Mouse (Mus musculus) lung, embryonic 15.5 days (tissue): ENCODE results near the gene Grik4. TPM values are rescaled to one million over a fixed set of nuclear protein-coding genes. Genes with fewer than 3 reads are reported as not detected.

ENCODE experiments used
- ATAC-seq: fragments of 200-750 bp; cut with Nextera tagmentation; 2 replicates; pipeline ENCODE4 v1.8.0; 2017; ENCODE audit warnings: moderate number of reproducible peaks, borderline replicate concordance; ENCODE audit not compliant: low FRiP score, low TSS enrichment; ENCODE audit errors: extremely low read depth
- H3K27ac ChIP-seq: fragments of 300-500 bp; sonication (generic); 2 replicates; pipeline ENCODE4 v1.5.1; 2015; ENCODE audit warnings: moderate library complexity, mild to moderate bottlenecking, inconsistent platforms
- H3K27me3 ChIP-seq: fragments of 300-500 bp; sonication (generic); 2 replicates; pipeline ENCODE4 v1.6.1; 2015; ENCODE audit warnings: inconsistent platforms
- H3K36me3 ChIP-seq: fragments of 300-500 bp; sonication (generic); 2 replicates; pipeline ENCODE4 v1.6.1; 2015; ENCODE audit warnings: inconsistent platforms
- H3K4me1 ChIP-seq: fragments of 300-500 bp; sonication (generic); 2 replicates; pipeline ENCODE4 v1.6.1; 2015; ENCODE audit warnings: inconsistent platforms
- H3K4me2 ChIP-seq: fragments of 300-500 bp; sonication (generic); 2 replicates; pipeline ENCODE4 v1.6.1; 2015; ENCODE audit warnings: inconsistent platforms, mild to moderate bottlenecking, moderate library complexity
- H3K4me3 ChIP-seq: fragments of 300-500 bp; sonication (generic); 2 replicates; pipeline ENCODE4 v1.5.1; 2015; ENCODE audit warnings: mild to moderate bottlenecking, inconsistent platforms
- H3K9ac ChIP-seq: fragments of 300-500 bp; sonication (generic); 2 replicates; pipeline ENCODE4 v1.6.1; 2015; ENCODE audit warnings: inconsistent platforms
- H3K9me3 ChIP-seq: fragments of 300-500 bp; sonication (generic); 2 replicates; pipeline ENCODE4 v1.6.1; 2016; ENCODE audit warnings: inconsistent platforms
- WGBS: fragments of 180-500 bp; shearing (Covaris S2); methylation state at CpG from one replicate; pipeline ENCODE4 v1.1.7; 2015; 5-methylcytosine and 5-hydroxymethylcytosine counted together
- polyA plus RNA-seq: library from polyadenylated mRNA; unstranded; fragments of >200 nt; fragmentation: Nextera tagmentation; extraction: Ambion mirVana; gene quantifications from 2 replicates; pipeline ENCODE4 v1.2.1, GENCODE M21; 2015

Grik4 gene
- polyA plus RNA-seq, 1 experiment from 2014 or later = 3.1 TPM

- peaks cover 7% of the 10 kb centered on the region; the same call in 1 of the 2 replicates for H3K27me3 ChIP-seq
- H3K27ac ChIP-seq = peak overlapping the region; percentile 63
- H3K4me3 ChIP-seq = peak overlapping the region; percentile 81
- WGBS = 6% methylated on average over 9 of the region's 9 CpGs
- H3K9me3 ChIP-seq = no peaks in the 10 kb centered on the region
- H3K9ac ChIP-seq = peak overlapping the region; percentile 82; the same call in 1 of the 2 replicates
- peaks cover 33% of the 10 kb centered on the region for H3K4me1 ChIP-seq
- H3K36me3 ChIP-seq = no peaks in the 10 kb centered on the region
- 0 out of 2 replicates have a peak, but pooled peaks have one; percentile 6 for ATAC-seq
- H3K4me2 ChIP-seq = peak overlapping the region; percentile 100
Measured at GRCm38 (mm10) chr9:42943057-42943529, 1.2 kb downstream of the Grik4 start.

- Histone ChIP-seq H3K4me3 (no peak overlapping the region), H3K36me3 (no peaks in the 10 kb centered on the region), H3K9me3 (no peaks in the 10 kb centered on the region), H3K4me1 (peaks cover 33% of the 10 kb centered on the region), H3K27me3 (peaks cover 7% of the 10 kb centered on the region; the same call in 1 of the 2 replicates), H3K4me2 (peak overlapping the region; percentile 100), H3K9ac (no peak overlapping the region), H3K27ac (peak overlapping the region; percentile 63)
- 55% methylated on average over 4 of the region's 4 CpGs for WGBS
- no peak for ATAC-seq
Measured at GRCm38 (mm10) chr9:42942148-42942547, 2.1 kb downstream of the Grik4 start.

- Histone ChIP-seq H3K4me3 (no peak overlapping the region), H3K9me3 (no peaks in the 10 kb centered on the region), H3K4me1 (peaks cover 12% of the 10 kb centered on the region), H3K36me3 (no peaks in the 10 kb centered on the region), H3K27me3 (no peaks in the 10 kb centered on the region), H3K4me2 (no peak overlapping the region), H3K9ac (no peak overlapping the region), H3K27ac (no peak overlapping the region)
- ATAC-seq = no peak
- 20% methylated on average over 7 of the region's 7 CpGs for WGBS
Measured at GRCm38 (mm10) chr9:42932146-42932545, 12.1 kb downstream of the Grik4 start.

DNA sequence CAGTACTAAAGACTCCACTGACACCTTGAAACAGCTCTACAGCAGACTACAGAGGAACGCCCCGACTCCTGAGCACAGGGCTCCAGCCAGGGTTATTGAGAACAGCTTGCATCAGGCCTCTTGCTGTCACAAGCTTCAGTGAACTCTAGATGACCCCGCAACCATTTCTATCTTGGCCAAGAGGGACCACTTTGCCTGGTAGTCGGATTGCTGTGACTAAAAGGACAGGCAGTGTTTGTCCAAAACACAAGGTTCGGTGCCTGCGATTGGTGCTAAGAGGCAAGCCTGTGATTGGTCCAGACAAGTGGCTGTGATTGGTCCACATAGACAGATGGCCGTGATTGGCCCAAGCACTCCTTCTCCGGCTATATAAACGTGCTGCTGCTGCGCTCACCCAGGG lies 16.8 kb downstream of the Grik4 start:
- Histone ChIP-seq H3K27ac (0 out of 2 replicates have a peak overlapping the region, but pooled peaks have one; percentile 10), H3K9ac (no peak overlapping the region), H3K9me3 (no peaks in the 10 kb centered on the region), H3K4me1 (peaks cover 26% of the 10 kb centered on the region), H3K36me3 (no peaks in the 10 kb centered on the region), H3K4me3 (no peak overlapping the region), H3K27me3 (no peaks in the 10 kb centered on the region), H3K4me2 (no peak overlapping the region)
- peak; percentile 40; the same call in 1 of the 2 replicates for ATAC-seq
- 39% methylated on average over 10 of the region's 10 CpGs for WGBS

GRCm38 (mm10) chr9:42926564-42926963 lies 17.7 kb downstream of the Grik4 start:
- no peaks in the 10 kb centered on the region for H3K9me3 ChIP-seq
- no peaks in the 10 kb centered on the region for H3K27me3 ChIP-seq
- H3K4me1 ChIP-seq = peaks cover 26% of the 10 kb centered on the region
- no peak overlapping the region for H3K27ac ChIP-seq
- no peak overlapping the region for H3K4me2 ChIP-seq
- no peak overlapping the region for H3K9ac ChIP-seq
- 43% methylated on average over 6 of the region's 6 CpGs for WGBS
- ATAC-seq = no peak
- no peak overlapping the region for H3K4me3 ChIP-seq
- no peaks in the 10 kb centered on the region for H3K36me3 ChIP-seq

DNA sequence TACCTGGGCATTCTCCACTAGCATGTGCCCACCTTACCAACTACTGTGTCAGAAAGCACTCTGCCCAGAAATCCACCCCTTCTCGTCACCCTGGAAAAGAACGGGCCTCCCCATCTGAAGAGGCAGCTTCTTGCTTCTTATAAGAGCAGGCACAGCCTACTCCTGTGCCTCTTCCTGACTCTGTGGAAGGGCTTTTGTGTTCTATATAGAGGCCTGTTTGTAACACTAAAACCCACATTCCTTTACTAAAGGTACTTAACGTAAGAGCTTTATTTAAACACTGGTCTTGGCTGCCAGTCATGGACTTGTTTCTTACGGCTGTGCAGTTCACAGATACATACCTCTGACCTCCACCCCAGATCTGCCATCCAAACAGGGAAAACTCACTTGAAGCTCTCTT lies 22.5 kb downstream of the Grik4 start:
- Histone ChIP-seq H3K27ac (peak overlapping the region; percentile 82), H3K27me3 (no peaks in the 10 kb centered on the region), H3K9me3 (no peaks in the 10 kb centered on the region), H3K9ac (no peak overlapping the region), H3K4me1 (peaks cover 24% of the 10 kb centered on the region), H3K36me3 (no peaks in the 10 kb centered on the region), H3K4me3 (no peak overlapping the region), H3K4me2 (no peak overlapping the region)
- ATAC-seq = peak; percentile 51; the same call in 1 of the 2 replicates
- 38% methylated on average over 4 of the region's 4 CpGs for WGBS

DNA sequence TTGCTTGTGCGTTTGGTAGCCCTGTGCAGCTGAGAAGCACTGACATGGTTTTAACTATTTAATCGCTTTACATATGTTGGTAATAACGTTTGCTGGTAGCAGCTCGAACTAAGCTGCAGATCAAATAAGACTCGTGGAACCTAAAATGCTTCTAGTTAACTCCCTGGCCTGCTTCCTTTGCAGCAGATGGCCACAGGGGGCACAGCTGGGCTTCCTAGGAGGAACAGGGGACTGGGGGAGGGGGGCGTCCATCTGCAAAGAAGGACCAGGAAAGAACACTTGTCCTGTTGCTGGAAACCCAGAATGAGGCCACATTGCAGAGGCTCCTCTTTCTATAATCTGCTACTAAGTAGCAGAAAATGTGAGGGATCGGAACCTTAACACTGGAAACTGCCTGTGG lies 24.1 kb downstream of the Grik4 start:
- no peak overlapping the region for H3K9ac ChIP-seq
- no peak overlapping the region for H3K4me3 ChIP-seq
- H3K4me1 ChIP-seq = peaks cover 22% of the 10 kb centered on the region
- peak overlapping the region; percentile 82; the same call in 1 of the 2 replicates for H3K27ac ChIP-seq
- no peak for ATAC-seq
- no peaks in the 10 kb centered on the region; the same call in 1 of the 2 replicates for H3K27me3 ChIP-seq
- H3K9me3 ChIP-seq = no peaks in the 10 kb centered on the region
- 47% methylated on average over 7 of the region's 7 CpGs for WGBS
- H3K36me3 ChIP-seq = no peaks in the 10 kb centered on the region
- H3K4me2 ChIP-seq = no peak overlapping the region

- Histone ChIP-seq H3K4me3 (no peak overlapping the region), H3K9me3 (no peaks in the 10 kb centered on the region), H3K9ac (no peak overlapping the region), H3K27ac (no peak overlapping the region), H3K4me1 (peaks cover 12% of the 10 kb centered on the region), H3K27me3 (no peaks in the 10 kb centered on the region; the same call in 1 of the 2 replicates), H3K4me2 (no peak overlapping the region), H3K36me3 (no peaks in the 10 kb centered on the region)
- ATAC-seq = no peak
- WGBS = 89% methylated on average over 7 of the region's 7 CpGs
Measured at GRCm38 (mm10) chr9:42917911-42918310, 26.4 kb downstream of the Grik4 start.

DNA sequence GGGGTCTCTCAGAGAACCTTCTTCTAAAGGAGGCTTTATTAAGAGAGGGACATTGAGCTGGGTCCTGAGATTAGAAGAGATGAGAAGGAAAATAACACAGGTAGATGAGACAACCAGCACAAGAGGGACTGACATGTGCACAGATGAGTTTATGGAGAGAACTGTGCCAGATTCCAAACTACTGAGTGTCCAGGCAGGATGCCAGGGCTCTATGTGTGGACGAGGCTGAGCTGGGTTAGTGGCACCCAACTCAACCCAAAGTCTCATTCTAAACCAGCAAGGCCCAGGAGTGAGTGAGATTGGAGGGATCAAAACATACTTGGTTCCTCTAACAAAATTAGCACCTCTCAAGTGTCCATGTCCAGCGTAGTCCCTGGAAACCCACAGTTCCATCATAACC lies 31.1 kb downstream of the Grik4 start:
- H3K9me3 ChIP-seq = no peaks in the 10 kb centered on the region

DNA sequence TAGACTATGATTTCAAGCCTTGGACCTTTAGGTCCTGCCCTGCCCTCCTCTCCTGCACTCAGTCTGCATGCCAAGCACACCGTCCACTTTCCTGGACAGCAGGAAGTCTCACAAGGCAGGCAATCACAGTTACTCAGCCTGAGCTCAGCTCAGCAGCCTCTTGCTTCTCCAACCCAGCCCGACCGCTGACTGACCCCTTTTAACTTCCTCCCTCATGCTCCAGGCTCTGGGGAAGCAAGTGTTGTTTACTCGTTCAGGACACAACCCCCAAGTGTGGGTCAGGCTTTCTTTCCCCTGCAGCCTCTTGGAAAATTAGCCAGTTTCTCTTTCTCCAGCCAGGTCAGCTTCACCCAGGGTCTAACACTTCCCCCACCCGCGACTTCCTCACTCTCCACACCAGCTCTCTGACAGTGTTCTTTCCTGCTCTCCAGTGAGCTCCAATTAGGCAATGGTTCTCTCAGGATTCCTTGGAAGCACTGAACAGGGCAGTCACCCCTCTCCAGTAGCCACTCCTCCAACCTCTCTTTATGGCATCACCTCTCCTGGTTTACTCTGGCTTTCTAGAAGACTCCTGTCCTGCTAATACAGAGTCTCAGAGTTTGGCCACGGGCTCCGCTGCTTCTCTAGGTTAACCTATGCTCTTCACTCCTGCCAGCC lies 35.5 kb downstream of the Grik4 start:
- WGBS = 14% methylated on average over 8 of the region's 8 CpGs
- no peaks in the 10 kb centered on the region for H3K27me3 ChIP-seq
- H3K9me3 ChIP-seq = no peaks in the 10 kb centered on the region
- H3K27ac ChIP-seq = peak overlapping the region; percentile 83
- peak overlapping the region; percentile 36 for H3K4me2 ChIP-seq
- no peak overlapping the region for H3K4me3 ChIP-seq
- peaks cover 37% of the 10 kb centered on the region for H3K4me1 ChIP-seq
- H3K36me3 ChIP-seq = no peaks in the 10 kb centered on the region
- ATAC-seq = peak; percentile 85
- H3K9ac ChIP-seq = no peak overlapping the region

More for the DNA sequence above, 31.1 kb downstream of the Grik4 start:
- 60% methylated on average over 2 of the region's 2 CpGs for WGBS
- no peak overlapping the region for H3K9ac ChIP-seq
- H3K4me2 ChIP-seq = no peak overlapping the region
- no peak overlapping the region for H3K4me3 ChIP-seq
- H3K4me1 ChIP-seq = peaks cover 20% of the 10 kb centered on the region
- H3K36me3 ChIP-seq = no peaks in the 10 kb centered on the region
- no peak for ATAC-seq
- no peaks in the 10 kb centered on the region; the same call in 1 of the 2 replicates for H3K27me3 ChIP-seq
- H3K27ac ChIP-seq = no peak overlapping the region

- Histone ChIP-seq H3K27ac (no peak overlapping the region), H3K36me3 (no peaks in the 10 kb centered on the region), H3K4me1 (peaks cover 43% of the 10 kb centered on the region), H3K27me3 (no peaks in the 10 kb centered on the region), H3K4me2 (no peak overlapping the region), H3K4me3 (no peak overlapping the region), H3K9me3 (no peaks in the 10 kb centered on the region), H3K9ac (no peak overlapping the region)
- ATAC-seq = no peak
- WGBS = 32% methylated on average over 3 of the region's 3 CpGs
Measured at GRCm38 (mm10) chr9:42906995-42907394, 37.3 kb downstream of the Grik4 start.

DNA sequence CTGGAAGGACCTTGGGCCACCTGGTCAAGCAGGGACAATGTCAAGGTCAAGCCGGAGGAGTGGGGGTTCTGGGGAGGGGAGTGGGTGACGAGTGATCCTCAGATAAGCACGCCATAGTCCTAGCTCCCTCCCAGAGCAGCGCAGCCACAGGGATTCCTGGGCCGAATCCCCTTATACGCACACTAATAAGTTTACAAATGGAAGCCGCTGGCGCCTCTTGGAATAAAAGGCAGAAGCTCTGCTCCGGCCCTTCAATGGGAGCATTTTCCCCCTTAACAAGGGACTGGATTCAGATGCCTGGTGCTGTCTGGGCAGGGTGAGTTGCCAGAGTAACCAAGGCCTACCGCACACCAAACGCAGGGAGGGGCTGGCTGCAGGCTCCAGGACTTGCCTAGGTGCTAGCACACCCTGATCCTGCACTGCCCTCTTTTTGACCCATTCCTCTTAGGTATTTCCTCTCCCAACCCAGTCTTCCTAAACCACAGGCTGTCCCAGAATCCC lies 46.2 kb downstream of the Grik4 start:
- Histone ChIP-seq H3K27me3 (peaks cover 28% of the 10 kb centered on the region; the same call in 1 of the 2 replicates), H3K4me2 (peak overlapping the region; percentile 95), H3K9me3 (no peaks in the 10 kb centered on the region), H3K4me1 (peaks cover 38% of the 10 kb centered on the region), H3K36me3 (no peaks in the 10 kb centered on the region), H3K9ac (no peak overlapping the region), H3K4me3 (peak overlapping the region; percentile 49), H3K27ac (no peak overlapping the region)
- 12% methylated on average over 11 of the region's 11 CpGs for WGBS
- no peak for ATAC-seq
